Mouse (Mus musculus) heart, embryonic 16.5 days (tissue): ENCODE data around the gene Ccdc78. TPM values are rescaled to one million over a fixed set of nuclear protein-coding genes. Genes with fewer than 3 reads are reported as not detected.

Source experiments
- ATAC-seq: fragments of 200-750 bp; cut with Nextera tagmentation; replicated peaks from 2 replicates; pipeline ENCODE4 v1.8.0; 2017; ENCODE audit warnings: moderate number of reproducible peaks; ENCODE audit not compliant: insufficient read depth, low FRiP score; ENCODE audit errors: extremely low read depth
- H3K27ac ChIP-seq: fragments of 300-500 bp; sonication (generic); 2 replicates; pipeline ENCODE4 v1.5.1; 2014; ENCODE audit warnings: mild to moderate bottlenecking, low read length, control low read depth, moderate library complexity
- H3K27me3 ChIP-seq: fragments of 300-500 bp; sonication (generic); 2 replicates; pipeline ENCODE4 v1.6.1; 2014; ENCODE audit warnings: low read length, mixed read lengths; ENCODE audit not compliant: control insufficient read depth, insufficient read depth
- H3K36me3 ChIP-seq: fragments of 300-500 bp; sonication (generic); 2 replicates; pipeline ENCODE4 v1.6.1; 2014; ENCODE audit not compliant: control insufficient read depth, insufficient read depth
- H3K4me1 ChIP-seq: fragments of 300-500 bp; sonication (generic); 2 replicates; pipeline ENCODE4 v1.6.1; 2014; ENCODE audit warnings: low read length, mixed read lengths; ENCODE audit not compliant: control insufficient read depth, insufficient read depth
- H3K4me2 ChIP-seq: fragments of 300-500 bp; sonication (generic); 2 replicates; pipeline ENCODE4 v1.6.1; 2014; ENCODE audit warnings: low read depth, mild to moderate bottlenecking, control low read depth, low read length
- H3K4me3 ChIP-seq: fragments of 300-500 bp; sonication (generic); 2 replicates; pipeline ENCODE4 v1.5.1; 2014; ENCODE audit warnings: mild to moderate bottlenecking, control low read depth, low read length
- H3K9ac ChIP-seq: fragments of 300-500 bp; sonication (generic); 2 replicates; pipeline ENCODE4 v1.6.1; 2014; ENCODE audit warnings: low read length, control low read depth
- H3K9me3 ChIP-seq: fragments of 300-500 bp; sonication (generic); replicated peaks from 2 replicates; pipeline ENCODE4 v1.6.1; 2016; ENCODE audit warnings: low read length; ENCODE audit not compliant: control insufficient read depth
- WGBS: fragments of 180-500 bp; shearing (Covaris S2); extraction: QIAGEN DNeasy Blood & Tissue Kit; methylation state at CpG from one replicate; pipeline ENCODE4 v1.1.7; 2014; 5-methylcytosine and 5-hydroxymethylcytosine counted together
- polyA plus RNA-seq: library from polyadenylated mRNA; unstranded; fragments of >200 nt; fragmentation: Nextera tagmentation; extraction: Ambion mirVana; gene quantifications from 2 replicates; pipeline ENCODE4 v1.2.1, GENCODE M21; 2015

Gene Ccdc78
- polyA plus RNA-seq, 1 experiment from 2014 or later: 0.53 TPM

GRCm38 (mm10) chr17:25791320-25791842, 5.0 kb downstream of the Ccdc78 start:
- Histone ChIP-seq H3K9ac (peak overlapping the region; percentile 91), H3K36me3 (no peaks in the 10 kb centered on the region), H3K4me3 (peak overlapping the region; percentile 91), H3K4me1 (peaks cover 26% of the 10 kb centered on the region), H3K27ac (peak overlapping the region; percentile 95; the same call in 1 of the 2 replicates), H3K9me3 (no peaks in the 10 kb centered on the region), H3K27me3 (no peaks in the 10 kb centered on the region), H3K4me2 (peak overlapping the region; percentile 96)
- ATAC-seq: no peak
- WGBS: 28% methylated on average over 19 of the region's 19 CpGs

- H3K36me3 ChIP-seq: no peaks in the 10 kb centered on the region
- under 1% methylated on average over 45 of the region's 45 CpGs for WGBS
These were observed 5.6 kb downstream of the Ccdc78 start for GRCm38 (mm10) chr17:25791843-25792527.

GRCm38 (mm10) chr17:25792615-25793014, 6.2 kb downstream of the Ccdc78 start, which contains the start of gene Fam173a:
Gene Fam173a (minus strand): TSS chr17:25792901.
- H3K27me3 ChIP-seq: no peaks in the 10 kb centered on the region
- WGBS: under 1% methylated on average over 14 of the region's 14 CpGs
- H3K4me3 ChIP-seq: peak within 1 kb of the TSS; percentile 91
- H3K9ac ChIP-seq: peak within 1 kb of the TSS; percentile 91
- peak; percentile 76 for ATAC-seq
- H3K4me2 ChIP-seq: peak within 1 kb of the TSS; percentile 96
- no peaks in the 10 kb centered on the region for H3K9me3 ChIP-seq
- peak within 1 kb of the TSS; percentile 95 for H3K27ac ChIP-seq
- H3K36me3 ChIP-seq: no peaks in the 10 kb centered on the region
- peaks cover 31% of the 10 kb centered on the region for H3K4me1 ChIP-seq

More at GRCm38 (mm10) chr17:25791843-25792527, 5.6 kb downstream of the Ccdc78 start:
- H3K9ac ChIP-seq: peak overlapping the region; percentile 91
- H3K27me3 ChIP-seq: no peaks in the 10 kb centered on the region
- peak overlapping the region; percentile 91 for H3K4me3 ChIP-seq
- peak overlapping the region; percentile 95 for H3K27ac ChIP-seq
- H3K9me3 ChIP-seq: no peaks in the 10 kb centered on the region
- ATAC-seq: peak; percentile 59
- peak overlapping the region; percentile 96 for H3K4me2 ChIP-seq
- H3K4me1 ChIP-seq: peaks cover 27% of the 10 kb centered on the region

- no peaks in the 10 kb centered on the region for H3K27me3 ChIP-seq
- no peak overlapping the region for H3K4me3 ChIP-seq
- H3K4me1 ChIP-seq: peaks cover 31% of the 10 kb centered on the region
- ATAC-seq: no peak
- H3K9me3 ChIP-seq: no peaks in the 10 kb centered on the region
- no peak overlapping the region for H3K9ac ChIP-seq
- WGBS: 76% methylated on average over 13 of the region's 13 CpGs
- H3K36me3 ChIP-seq: no peaks in the 10 kb centered on the region
- H3K27ac ChIP-seq: 0 out of 2 replicates have a peak overlapping the region, but pooled peaks have one; percentile 6
- no peak overlapping the region for H3K4me2 ChIP-seq
These were observed 7.8 kb downstream of the Ccdc78 start for GRCm38 (mm10) chr17:25794197-25794596.

GRCm38 (mm10) chr17:25794998-25795397, 8.6 kb downstream of the Ccdc78 start:
- peaks cover 31% of the 10 kb centered on the region for H3K4me1 ChIP-seq

GRCm38 (mm10) chr17:25795609-25796092, 9.3 kb downstream of the Ccdc78 start, which contains the start of gene AC134908.4:
Gene AC134908.4 (minus strand): TSS chr17:25795659.
- H3K4me3 ChIP-seq: peak within 1 kb of the TSS; percentile 92
- no peak within 1 kb of the TSS; the same call in 1 of the 2 replicates for H3K27ac ChIP-seq
- ATAC-seq: no peak
- H3K4me1 ChIP-seq: peaks cover 31% of the 10 kb centered on the region
- H3K36me3 ChIP-seq: no peaks in the 10 kb centered on the region
- no peaks in the 10 kb centered on the region for H3K9me3 ChIP-seq
- WGBS: 32% methylated on average over 6 of the region's 6 CpGs
- H3K9ac ChIP-seq: peak within 1 kb of the TSS; percentile 84
- H3K27me3 ChIP-seq: no peaks in the 10 kb centered on the region
- H3K4me2 ChIP-seq: peak within 1 kb of the TSS; percentile 93

More at GRCm38 (mm10) chr17:25794998-25795397, 8.6 kb downstream of the Ccdc78 start:
- 85% methylated on average over 17 of the region's 17 CpGs for WGBS
- Histone ChIP-seq H3K9ac (no peak overlapping the region), H3K27ac (no peak overlapping the region), H3K27me3 (no peaks in the 10 kb centered on the region), H3K4me2 (no peak overlapping the region), H3K9me3 (no peaks in the 10 kb centered on the region), H3K4me3 (no peak overlapping the region), H3K36me3 (no peaks in the 10 kb centered on the region)
- no peak for ATAC-seq

- Histone ChIP-seq H3K4me3 (peak overlapping the region; percentile 92), H3K27me3 (no peaks in the 10 kb centered on the region), H3K9ac (peak overlapping the region; percentile 84), H3K4me1 (peaks cover 25% of the 10 kb centered on the region), H3K9me3 (no peaks in the 10 kb centered on the region), H3K27ac (no peak overlapping the region; the same call in 1 of the 2 replicates), H3K4me2 (peak overlapping the region; percentile 93), H3K36me3 (no peaks in the 10 kb centered on the region)
- WGBS: 3% methylated on average over 37 of the region's 37 CpGs
- ATAC-seq: no peak
These were observed 9.9 kb downstream of the Ccdc78 start for GRCm38 (mm10) chr17:25796211-25796771.

GRCm38 (mm10) chr17:25796951-25797369, 10.6 kb downstream of the Ccdc78 start, which contains the start of gene Metrn:
Gene Metrn (minus strand): TSS chr17:25797136.
- H3K36me3 ChIP-seq: no peaks in the 10 kb centered on the region
- H3K4me2 ChIP-seq: peak within 1 kb of the TSS; percentile 93
- H3K4me3 ChIP-seq: peak within 1 kb of the TSS; percentile 92
- no peaks in the 10 kb centered on the region for H3K9me3 ChIP-seq
- peak; percentile 85 for ATAC-seq
- no peak within 1 kb of the TSS; the same call in 1 of the 2 replicates for H3K27ac ChIP-seq
- H3K27me3 ChIP-seq: no peaks in the 10 kb centered on the region
- H3K9ac ChIP-seq: peak within 1 kb of the TSS; percentile 84
- 0% methylated on average over 35 of the region's 35 CpGs for WGBS
- H3K4me1 ChIP-seq: peaks cover 21% of the 10 kb centered on the region
